Mouse (Mus musculus): Measurements from ENCODE around the gene Astn1.

Astn1 gene

DNA sequence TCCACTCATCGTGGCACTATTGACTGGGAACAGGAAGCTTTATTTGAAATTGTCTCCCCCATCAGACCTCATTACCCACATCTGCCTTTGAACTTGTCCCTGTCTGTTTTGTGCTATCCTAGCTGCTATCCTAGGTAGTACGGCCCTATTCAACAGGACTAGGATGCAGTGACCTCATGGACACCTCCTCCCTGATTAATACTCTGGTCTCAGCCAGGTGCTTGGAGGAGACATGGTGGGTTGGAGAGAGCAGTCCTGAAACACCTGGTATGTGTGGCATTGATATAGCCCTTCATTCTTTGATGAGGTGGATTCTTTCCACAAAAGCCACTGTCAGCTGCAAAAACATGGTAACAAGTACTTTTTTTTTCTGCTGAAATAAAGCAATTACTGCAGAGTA, 52.1 kb downstream of the Astn1 start:
- no peak for DNase-seq (ENCODE audit: low spot score in 2 of 2)

DNA sequence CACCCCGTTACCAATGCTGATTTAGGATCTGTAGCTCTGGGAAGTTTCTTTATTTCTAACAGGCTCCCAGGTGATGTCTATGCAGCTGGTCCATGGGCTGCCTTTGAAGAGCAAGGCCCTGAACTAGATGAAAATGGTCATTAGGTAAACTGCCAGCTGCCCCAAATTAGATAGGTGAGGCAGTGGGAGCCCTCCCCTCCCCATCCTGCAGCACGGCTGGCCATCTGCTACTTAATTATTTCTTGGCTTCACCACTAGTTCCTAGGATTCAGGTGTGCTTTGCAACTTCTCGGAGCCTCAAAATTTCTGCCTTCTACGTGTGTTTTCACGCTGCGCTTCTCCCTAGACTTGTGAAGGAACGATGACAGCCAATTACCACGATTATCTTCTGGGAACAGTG, 59.4 kb downstream of the Astn1 start:
- peak in 1 of 2 experiments; percentile 20 for DNase-seq (ENCODE audit: low spot score in 2 of 2)

DNA sequence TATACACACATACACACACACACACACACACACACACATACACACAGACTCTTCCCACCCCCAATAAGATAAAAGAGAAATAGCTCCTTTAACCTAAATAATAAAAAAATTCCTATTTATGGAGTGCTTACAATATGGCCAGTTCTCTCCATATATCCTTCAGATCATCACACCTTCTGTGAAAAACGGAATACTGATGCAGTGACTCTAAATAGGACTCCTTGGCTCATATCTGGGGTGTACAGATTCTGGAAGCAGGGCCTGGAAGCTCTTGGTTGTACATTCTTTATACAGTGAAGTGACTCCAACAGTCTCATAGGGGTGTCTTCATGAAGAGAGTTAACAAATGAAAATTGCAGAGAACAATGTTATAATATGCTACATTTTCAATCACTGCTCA, 60.7 kb downstream of the Astn1 start:
- peak in 1 of 2 experiments; percentile 47 for DNase-seq (ENCODE audit: low spot score in 2 of 2)

GRCm38 (mm10) chr1:158446071-158446470, 84.0 kb downstream of the Astn1 start:
- DNase-seq (ENCODE audit: low spot score in 2 of 2), result no peak

DNA sequence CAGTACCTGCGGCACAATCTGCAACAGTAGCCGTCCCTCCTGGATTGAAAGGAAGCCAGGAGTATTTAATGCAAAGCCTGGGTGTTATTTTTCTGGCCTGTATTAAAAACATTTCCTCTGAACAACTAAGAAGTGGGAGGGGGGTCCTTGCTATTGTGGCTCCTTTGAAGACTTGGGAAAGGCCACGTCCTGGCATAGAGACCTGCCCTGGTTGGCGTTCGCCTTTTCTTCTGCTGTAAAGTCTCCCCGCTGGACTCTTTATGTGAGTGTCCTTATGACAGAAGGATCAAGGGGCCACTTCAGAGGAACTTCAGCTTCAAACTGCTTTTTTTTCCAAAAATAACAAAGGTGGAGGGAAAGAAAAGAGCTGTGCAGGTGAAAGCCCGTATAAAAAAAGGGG, 85.9 kb downstream of the Astn1 start:
- DNase-seq (ENCODE audit: low spot score in 2 of 2), result no peak

DNA sequence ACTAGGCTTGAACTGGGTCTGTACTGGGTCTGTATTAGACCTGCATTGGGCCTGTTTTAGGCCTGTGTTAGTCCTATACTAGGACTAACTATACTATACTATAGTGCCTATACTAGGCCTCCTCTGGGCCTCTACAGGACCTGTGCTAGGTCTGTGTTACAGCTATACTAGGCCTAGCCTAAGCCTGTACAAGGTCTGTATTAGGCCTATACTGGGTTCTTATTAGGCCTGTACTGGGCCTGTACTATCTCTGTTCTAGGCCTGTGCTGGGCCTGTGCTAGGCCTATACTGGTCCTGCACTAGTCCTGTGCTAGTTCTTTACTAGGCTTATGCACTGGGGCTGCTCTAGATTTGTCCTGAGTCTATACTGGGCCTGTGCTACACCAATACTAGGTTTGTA, 90.6 kb downstream of the Astn1 start:
- DNase-seq (ENCODE audit: low spot score in 2 of 2), result no peak

DNA sequence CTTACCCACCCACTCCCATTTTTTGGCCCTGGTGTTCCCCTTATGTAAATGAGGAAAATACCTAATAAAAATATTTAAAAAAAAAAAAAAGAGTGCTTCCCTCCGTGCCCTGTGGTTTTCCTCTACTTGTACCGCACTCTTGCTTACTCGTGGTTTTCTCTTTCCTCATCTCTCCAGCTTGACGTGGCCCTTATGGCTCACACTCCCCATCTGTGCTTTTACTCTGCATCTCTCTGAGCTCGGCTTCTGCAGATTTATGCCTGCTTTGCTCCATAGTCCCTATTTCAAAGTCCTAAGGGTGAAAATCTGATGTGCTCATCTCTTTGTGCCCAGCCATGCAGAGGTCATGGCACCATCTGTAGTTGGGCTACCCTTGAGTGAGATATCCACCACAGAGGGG, 91.5 kb downstream of the Astn1 start:
- DNase-seq (ENCODE audit: low spot score in 2 of 2), result no peak

DNA sequence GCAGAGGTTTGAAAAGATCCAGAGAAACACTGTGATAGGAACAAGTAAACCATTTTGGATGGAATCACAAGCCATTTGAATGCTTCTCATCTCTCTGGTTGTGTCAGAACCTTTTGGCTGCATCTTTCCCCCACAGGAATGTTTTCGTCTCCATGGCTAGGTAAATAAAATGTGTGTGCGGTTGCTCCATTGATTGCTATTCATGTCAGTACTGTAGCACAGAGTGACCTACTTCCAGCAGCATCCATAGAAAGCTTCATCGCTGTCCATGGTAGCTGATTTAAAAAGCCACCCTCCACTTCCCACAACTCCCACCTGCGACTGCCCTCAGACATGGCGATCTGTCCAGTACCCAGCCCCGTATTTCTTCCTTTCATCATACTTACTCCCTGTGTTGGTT, 101.9 kb downstream of the Astn1 start:
- DNase-seq (ENCODE audit: low spot score in 2 of 2), result peak; percentile 33 to 50

DNA sequence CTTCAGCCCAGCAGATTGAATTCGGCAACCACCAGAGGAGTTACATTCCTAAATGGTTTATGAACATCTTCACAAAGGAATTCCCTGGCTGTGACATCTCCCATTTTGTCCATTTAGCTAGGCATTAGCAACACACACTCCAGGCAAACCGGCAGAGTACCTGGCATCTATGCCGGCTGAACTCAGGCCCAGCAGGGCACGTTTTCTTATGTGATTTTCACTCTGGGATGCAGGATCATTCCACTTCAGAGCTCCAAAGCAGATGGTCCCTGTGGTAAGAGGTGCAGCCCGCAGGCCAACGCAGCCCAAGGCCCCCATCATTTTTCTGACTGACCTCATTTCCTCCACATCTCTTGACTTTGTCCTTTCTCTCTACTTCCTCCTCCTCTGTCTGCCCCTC, 103.2 kb downstream of the Astn1 start:
- no peak for DNase-seq (ENCODE audit: low spot score in 2 of 2)

DNA sequence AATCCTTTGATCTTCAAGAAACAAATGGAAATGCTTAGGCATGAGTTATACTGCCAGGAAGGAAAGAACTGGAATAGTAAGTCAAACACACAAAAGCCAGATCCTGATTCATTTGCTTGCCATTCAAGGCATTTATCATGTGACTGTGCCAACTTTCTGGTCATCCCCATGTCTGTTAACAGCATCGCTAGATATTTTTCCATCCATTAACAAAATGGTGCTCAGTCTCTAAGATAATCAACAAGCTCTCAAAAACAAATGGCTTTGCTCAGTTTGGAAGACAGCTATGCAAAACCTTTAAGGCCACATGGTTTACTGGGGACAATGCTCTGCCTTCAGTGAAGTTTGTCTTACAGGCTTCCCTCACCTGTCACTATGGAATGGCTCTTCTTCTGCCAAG, 115.8 kb downstream of the Astn1 start:
- no peak for DNase-seq (ENCODE audit: low spot score in 2 of 2)

DNA sequence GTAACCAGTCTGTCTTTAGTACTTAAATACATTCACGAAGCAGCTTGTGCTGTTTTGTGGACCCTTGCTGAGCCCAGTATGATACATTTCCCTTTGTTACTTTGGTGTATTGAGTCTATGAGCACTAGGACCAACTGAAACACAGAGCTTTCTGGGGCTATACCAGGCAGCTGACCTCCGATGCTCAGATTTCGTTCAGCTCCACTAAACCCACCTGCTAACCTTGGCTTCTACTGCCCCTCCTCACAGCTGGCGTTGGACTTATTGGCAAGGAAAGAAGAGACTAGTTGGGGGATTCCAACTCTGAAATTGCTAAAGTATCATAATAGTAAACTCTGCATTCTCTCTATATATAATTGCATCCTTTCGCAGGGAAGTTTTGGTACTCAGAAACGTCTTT, 118.2 kb downstream of the Astn1 start:
- DNase-seq (ENCODE audit: low spot score in 2 of 2), result no peak

DNA sequence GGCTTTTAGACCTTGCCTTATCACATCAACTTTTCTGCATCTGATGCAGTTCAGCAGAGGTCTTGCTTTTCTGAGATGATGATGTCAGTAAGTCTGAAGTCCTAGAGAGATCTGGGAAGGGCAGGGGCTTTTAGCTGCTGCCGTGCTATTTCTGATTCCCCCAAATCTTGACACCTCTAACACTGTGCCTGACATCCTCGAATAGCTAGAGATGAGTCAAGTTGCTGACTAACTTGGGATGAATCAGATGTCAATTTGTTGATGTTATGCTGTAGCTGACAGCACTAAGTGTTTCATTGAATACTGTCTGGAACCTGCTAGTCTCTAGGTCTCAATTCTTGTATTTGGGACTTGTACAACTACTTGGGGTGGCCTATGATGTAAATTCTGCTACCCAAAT, 121.7 kb downstream of the Astn1 start:
- DNase-seq (ENCODE audit: low spot score in 2 of 2), result no peak

- DNase-seq (ENCODE audit: low spot score in 2 of 2), result peak; percentile 46 to 59
These were observed 127.5 kb downstream of the Astn1 start for GRCm38 (mm10) chr1:158489521-158490021.

GRCm38 (mm10) chr1:158490175-158490574, 128.1 kb downstream of the Astn1 start:
- no peak for DNase-seq (ENCODE audit: low spot score in 2 of 2)

DNA sequence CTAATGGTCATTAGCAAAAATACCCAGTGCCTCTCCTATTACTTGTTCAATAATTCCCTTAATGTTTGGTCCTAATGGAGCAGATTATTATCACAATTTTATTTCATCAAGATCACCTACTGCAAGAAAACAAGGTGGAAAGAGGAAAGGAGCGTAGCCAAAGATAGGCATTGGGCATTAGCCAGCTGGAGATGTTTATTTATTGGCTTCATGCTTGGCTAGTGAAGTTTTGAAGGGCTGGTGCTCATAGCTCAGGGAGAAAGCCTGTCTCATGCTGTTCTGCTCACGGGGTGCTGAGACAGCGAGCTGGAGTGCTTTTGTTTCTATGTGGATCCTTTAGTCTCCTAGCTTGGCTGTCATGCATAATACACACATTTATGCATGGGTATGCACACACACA, 131.2 kb downstream of the Astn1 start:
- no peak for DNase-seq (ENCODE audit: low spot score in 2 of 2)

- DNase-seq (ENCODE audit: low spot score in 2 of 2), result no peak
These were observed 138.1 kb downstream of the Astn1 start for GRCm38 (mm10) chr1:158500140-158500539.

DNA sequence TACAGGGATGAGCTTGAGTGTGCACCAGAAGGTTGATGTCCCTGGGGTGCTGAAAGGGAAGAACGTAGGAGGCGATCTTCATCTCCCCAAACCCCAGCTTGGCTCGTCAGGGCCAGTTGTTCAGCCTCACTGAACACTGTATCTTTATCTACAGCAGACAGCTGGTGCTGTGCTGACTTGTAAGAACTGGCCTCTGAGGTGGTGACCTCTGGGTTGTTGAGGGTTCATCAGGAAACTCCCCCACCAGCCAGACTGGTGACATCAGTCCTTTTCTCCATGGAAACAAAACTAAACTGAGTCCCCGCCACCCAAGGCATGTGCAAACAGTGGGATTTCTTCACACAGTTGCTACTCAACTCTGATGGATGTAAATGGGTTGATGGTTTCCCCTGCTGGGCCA, 138.9 kb downstream of the Astn1 start:
- DNase-seq (ENCODE audit: low spot score in 2 of 2), result no peak

- peak in 1 of 2 experiments; percentile 32 for DNase-seq (ENCODE audit: low spot score in 2 of 2)
These were observed 145.5 kb downstream of the Astn1 start for GRCm38 (mm10) chr1:158507610-158508009.

GRCm38 (mm10) chr1:158509112-158509855, 147.2 kb downstream of the Astn1 start:
- no peak for DNase-seq (ENCODE audit: low spot score in 2 of 2)

DNA sequence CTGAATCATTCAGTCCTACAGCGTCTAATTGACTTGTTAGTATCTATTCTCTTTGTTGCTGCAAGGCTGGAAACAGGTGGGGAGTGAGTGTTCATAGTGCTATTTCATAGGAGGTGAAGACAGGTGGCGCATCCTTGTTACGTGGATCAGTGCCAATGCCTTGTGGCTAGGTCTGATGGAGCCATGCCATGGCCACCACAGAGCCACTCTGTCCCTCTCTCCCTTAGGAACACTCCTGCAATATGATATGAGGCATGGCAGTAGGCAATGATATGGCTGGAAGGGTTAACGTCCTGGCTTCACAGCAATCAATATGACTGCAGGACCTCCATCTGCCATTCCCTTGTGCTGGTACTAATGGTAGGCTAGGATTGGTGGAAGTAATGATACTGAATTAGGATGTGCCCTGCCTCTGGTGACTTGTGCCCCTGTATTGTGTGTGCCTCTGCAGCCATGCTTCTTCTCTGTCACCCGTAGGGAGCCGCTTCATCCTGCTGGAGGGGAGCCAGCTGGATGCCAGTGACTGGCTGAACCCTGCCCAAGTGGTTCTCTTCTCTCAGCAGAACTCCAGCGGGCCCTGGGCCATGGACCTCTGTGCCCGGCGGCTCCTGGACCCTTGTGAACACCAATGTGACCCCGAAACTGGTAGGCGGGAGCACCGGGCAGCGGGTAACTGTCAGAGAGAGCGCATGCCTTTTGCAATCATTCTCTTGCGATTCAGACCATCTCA, 148.6 kb downstream of the Astn1 start:
- DNase-seq (ENCODE audit: low spot score in 2 of 2), result peak; percentile 58 to 69

- DNase-seq (ENCODE audit: low spot score in 2 of 2), result no peak
These were observed 150.0 kb downstream of the Astn1 start for GRCm38 (mm10) chr1:158512089-158512488.

- peak; percentile 59 to 84 for DNase-seq (ENCODE audit: low spot score in 2 of 2)
These were observed 150.6 kb downstream of the Astn1 start for GRCm38 (mm10) chr1:158512636-158513035.

GRCm38 (mm10) chr1:158513572-158513971, 151.5 kb downstream of the Astn1 start:
- DNase-seq (ENCODE audit: low spot score in 2 of 2), result peak; percentile 86 to 93

Measured in right cerebral cortex, postnatal 10 days (tissue).